Mouse (Mus musculus) spleen, adult 2 months (tissue): ENCODE data around the gene Plaur.

Experiments used
- CTCF ChIP-seq: fragments of 200-500 bp; IDR thresholded peaks from 2 replicates; pipeline ENCODE4 v1.5.1; 2011; ENCODE audit warnings: mild to moderate bottlenecking, inconsistent platforms; ENCODE audit not compliant: insufficient read depth, insufficient read length, insufficient replicate concordance; ENCODE audit errors: extremely low read depth
- POLR2A ChIP-seq: fragments of 200-500 bp; IDR thresholded peaks from 2 replicates; pipeline ENCODE4 v1.6.1; 2011; ENCODE audit warnings: low read depth, low read length, inconsistent platforms

DNA sequence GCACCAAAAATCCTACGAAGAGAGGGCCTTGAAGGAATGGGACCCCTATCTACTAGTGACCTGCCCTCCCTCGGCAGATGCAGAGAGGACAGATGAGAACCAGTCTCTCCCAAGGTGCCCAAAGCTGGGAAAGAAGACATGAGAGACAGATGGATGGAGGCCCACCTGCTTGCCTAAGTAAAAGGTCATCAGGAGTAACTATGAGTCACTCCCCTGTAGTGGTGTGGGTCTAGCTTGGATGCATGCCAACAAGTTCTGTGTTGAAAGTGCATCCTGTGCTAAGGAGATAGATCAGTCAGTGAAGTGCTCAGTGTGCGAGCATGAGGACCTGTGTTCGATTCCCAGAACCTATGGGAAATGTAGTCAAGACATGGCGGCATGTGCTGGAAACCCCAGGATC, 16.6 kb downstream of the Plaur start:
- no peak for TF ChIP-seq CTCF
- no peak for TF ChIP-seq POLR2A
